Mouse (Mus musculus): ENCODE measurements around the gene Aasdh. TPM values are rescaled to one million over a fixed set of nuclear protein-coding genes. Genes with fewer than 3 reads are reported as not detected.
A peak's percentile ranks its signal among the peaks of the same experiment; 100 is the strongest.

Aasdh gene
- polyA plus RNA-seq (2015; fragmentation: Nextera tagmentation; extraction: Ambion mirVana) = 5.1 and 5.3 TPM in 2 replicates

GRCm38 (mm10) chr5:76905405-76906154, at the start of gene Aasdh:
Gene Aasdh, minus strand, starts transcription at chr5:76905514.
- peak; percentile 99 for DNase-seq
- no peaks in the 10 kb centered on the region for H3K36me3 ChIP-seq (replicated peaks; ENCODE audit: insufficient read depth, low read length)
- peak within 1 kb of the TSS; percentile 84 for H3K27ac ChIP-seq (ENCODE audit: low read depth)
- peak within 1 kb of the TSS; percentile 72 for H3K4me2 ChIP-seq (ENCODE audit: low read depth, low read length)
- 0 out of 2 replicates have a peak, but pooled peaks have one; percentile 29 for TF ChIP-seq CTCF (IDR thresholded peaks at IDR 0.05; ENCODE audit: low read depth)
- TF ChIP-seq EP300 (IDR thresholded peaks at IDR 0.05; ENCODE audit: low read depth) = no peak
- WGBS (ENCODE audit: insufficient replicate concordance) = under 1% methylated on average over 47 of the region's 47 CpGs
- peak within 1 kb of the TSS; percentile 58 for H3K4me3 ChIP-seq (ENCODE audit: low read depth, low read length)
- peaks cover 13% of the 10 kb centered on the region for H3K4me1 ChIP-seq (ENCODE audit: insufficient read depth)
- H3K9me3 ChIP-seq (ENCODE audit: low read length) = no peaks in the 10 kb centered on the region
- no peaks in the 10 kb centered on the region for H3K27me3 ChIP-seq (ENCODE audit: insufficient read depth, low read length)
- H3K9ac ChIP-seq (replicated peaks) = peak within 1 kb of the TSS; percentile 79
- peak; percentile 98 for ATAC-seq

GRCm38 (mm10) chr5:76954271-76954900, 49.1 kb upstream of the Aasdh start:
- Histone ChIP-seq H3K9ac (replicated peaks) (peak overlapping the region; percentile 16; the same call in 1 of the 2 replicates), H3K4me1 (ENCODE audit: insufficient read depth) (peaks cover 39% of the 10 kb centered on the region), H3K36me3 (replicated peaks; ENCODE audit: insufficient read depth, low read length) (peaks cover 36% of the 10 kb centered on the region), H3K4me2 (ENCODE audit: low read depth, low read length) (peak overlapping the region; percentile 97), H3K27me3 (ENCODE audit: insufficient read depth, low read length) (no peaks in the 10 kb centered on the region), H3K27ac (ENCODE audit: low read depth) (0 out of 2 replicates have a peak overlapping the region, but pooled peaks have one; percentile 66), H3K4me3 (ENCODE audit: low read depth, low read length) (0 out of 2 replicates have a peak overlapping the region, but pooled peaks have one; percentile 4), H3K9me3 (ENCODE audit: low read length) (no peaks in the 10 kb centered on the region)
- DNase-seq = no peak
- TF ChIP-seq EP300 (IDR thresholded peaks at IDR 0.05; ENCODE audit: low read depth) (no peak), CTCF (IDR thresholded peaks at IDR 0.05; ENCODE audit: low read depth) (no peak)
- no peak for ATAC-seq
- WGBS (ENCODE audit: insufficient replicate concordance) = 62% methylated on average over 6 of the region's 6 CpGs

GRCm38 (mm10) chr5:76953794-76954193, 48.5 kb upstream of the Aasdh start:
- peaks cover 31% of the 10 kb centered on the region for H3K36me3 ChIP-seq (replicated peaks; ENCODE audit: insufficient read depth, low read length)
- peaks cover 41% of the 10 kb centered on the region for H3K4me1 ChIP-seq (ENCODE audit: insufficient read depth)
- no peak for DNase-seq
- no peak for ATAC-seq
- 0 out of 2 replicates have a peak overlapping the region, but pooled peaks have one; percentile 45 for H3K27ac ChIP-seq (ENCODE audit: low read depth)
- 52% methylated on average over 3 of the region's 3 CpGs for WGBS (ENCODE audit: insufficient replicate concordance)
- no peaks in the 10 kb centered on the region for H3K27me3 ChIP-seq (ENCODE audit: insufficient read depth, low read length)
- H3K9me3 ChIP-seq (ENCODE audit: low read length) = no peaks in the 10 kb centered on the region
- TF ChIP-seq CTCF (IDR thresholded peaks at IDR 0.05; ENCODE audit: low read depth) (no peak), EP300 (IDR thresholded peaks at IDR 0.05; ENCODE audit: low read depth) (no peak)
- H3K9ac ChIP-seq (replicated peaks) = peak overlapping the region; percentile 16; the same call in 1 of the 2 replicates
- H3K4me3 ChIP-seq (ENCODE audit: low read depth, low read length) = 0 out of 2 replicates have a peak overlapping the region, but pooled peaks have one; percentile 4
- H3K4me2 ChIP-seq (ENCODE audit: low read depth, low read length) = peak overlapping the region; percentile 97

GRCm38 (mm10) chr5:76952112-76953040, 47.1 kb upstream of the Aasdh start:
- H3K4me2 ChIP-seq (ENCODE audit: low read depth, low read length) = peak overlapping the region; percentile 97
- peak overlapping the region; percentile 76 for H3K9ac ChIP-seq (replicated peaks)
- no peaks in the 10 kb centered on the region for H3K27me3 ChIP-seq (ENCODE audit: insufficient read depth, low read length)
- TF ChIP-seq CTCF (IDR thresholded peaks at IDR 0.05; ENCODE audit: low read depth) = no peak
- no peak for TF ChIP-seq EP300 (IDR thresholded peaks at IDR 0.05; ENCODE audit: low read depth)
- no peak for DNase-seq
- WGBS (ENCODE audit: insufficient replicate concordance) = 5% methylated on average over 7 of the region's 7 CpGs
- peak overlapping the region; percentile 92 for H3K27ac ChIP-seq (ENCODE audit: low read depth)
- no peak for ATAC-seq
- H3K4me1 ChIP-seq (ENCODE audit: insufficient read depth) = peaks cover 54% of the 10 kb centered on the region
- peak overlapping the region; percentile 66 for H3K4me3 ChIP-seq (ENCODE audit: low read depth, low read length)
- no peaks in the 10 kb centered on the region for H3K9me3 ChIP-seq (ENCODE audit: low read length)
- H3K36me3 ChIP-seq (replicated peaks; ENCODE audit: insufficient read depth, low read length) = peaks cover 17% of the 10 kb centered on the region

GRCm38 (mm10) chr5:76951106-76952027, 46.1 kb upstream of the Aasdh start, which contains the start of the genes Paics and Ppat:
Gene Paics, plus strand, starts transcription at chr5:76951307.
Gene Ppat, minus strand, starts transcription at chr5:76951578.
- ATAC-seq (peak; percentile 94), DNase-seq (peak; percentile 99)
- peaks cover 11% of the 10 kb centered on the region for H3K36me3 ChIP-seq (replicated peaks; ENCODE audit: insufficient read depth, low read length)
- H3K27me3 ChIP-seq (ENCODE audit: insufficient read depth, low read length) = no peaks in the 10 kb centered on the region
- H3K27ac ChIP-seq (ENCODE audit: low read depth) = peak within 1 kb of the TSS; percentile 92
- no peaks in the 10 kb centered on the region for H3K9me3 ChIP-seq (ENCODE audit: low read length)
- peak; percentile 21; the same call in 1 of the 2 replicates for TF ChIP-seq EP300 (IDR thresholded peaks at IDR 0.05; ENCODE audit: low read depth)
- no peak for TF ChIP-seq CTCF (IDR thresholded peaks at IDR 0.05; ENCODE audit: low read depth)
- peak within 1 kb of the TSS; percentile 66 for H3K4me3 ChIP-seq (ENCODE audit: low read depth, low read length)
- H3K4me1 ChIP-seq (ENCODE audit: insufficient read depth) = peaks cover 61% of the 10 kb centered on the region
- WGBS (ENCODE audit: insufficient replicate concordance) = under 1% methylated on average over 81 of the region's 81 CpGs
- peak within 1 kb of the TSS; percentile 76 for H3K9ac ChIP-seq (replicated peaks)
- H3K4me2 ChIP-seq (ENCODE audit: low read depth, low read length) = peak within 1 kb of the TSS; percentile 97

Measured in liver, postnatal 0 days (tissue).